Comparison of ENCODE assay signal across 21 mouse cellular contexts in genomic region chr4:108631616-108632015, GRCm38 (mm10).
"Had no signal": no experiment of that assay in that cellular context is flagged by ENCODE, and none has a peak within 500 bp of the region (broad histone marks: within the 10 kb centered on the region; RNA-seq: fewer than 3 reads in every experiment).

No protein-coding gene starts in this region.

- H3K4me1 ChIP-seq: limb, embryonic 10.5 days; limb, embryonic 13.5 days; liver, embryonic 12.5 days; liver, embryonic 15.5 days; lung, embryonic 15.5 days; megakaryocyte, embryonic 14.5 days; neural tube, embryonic 12.5 days; neural tube, embryonic 15.5 days had no signal

- DNase-seq: kidney, adult 9 months; kidney, postnatal 14 days; kidney, postnatal 4 days; liver; lung, adult 18-20 months; lung, postnatal 10 days; lung, postnatal 36 days; midbrain, embryonic 14.5 days; right cerebral cortex, postnatal 25 days; thymus, adult 2 months; thymus, postnatal 14 days; thymus, postnatal 4 days had no signal

- ATAC-seq: liver, embryonic 12.5 days had no signal

- H3K4me2 ChIP-seq: limb, embryonic 13.5 days; liver, embryonic 12.5 days; liver, embryonic 15.5 days; lung, embryonic 15.5 days; neural tube, embryonic 12.5 days; neural tube, embryonic 15.5 days had no signal

- H3K9ac ChIP-seq: limb, embryonic 13.5 days; liver, embryonic 12.5 days; liver, embryonic 15.5 days; lung, embryonic 15.5 days; neural tube, embryonic 12.5 days; neural tube, embryonic 15.5 days had no signal

- H3K27ac ChIP-seq: limb, embryonic 10.5 days; limb, embryonic 13.5 days; liver, embryonic 12.5 days; liver, embryonic 15.5 days; lung, embryonic 15.5 days; midbrain, embryonic 10.5 days; neural tube, embryonic 12.5 days; neural tube, embryonic 15.5 days had no signal

- H3K27me3 ChIP-seq: limb, embryonic 13.5 days; liver, embryonic 12.5 days; liver, embryonic 15.5 days; lung, embryonic 15.5 days; megakaryocyte, embryonic 14.5 days; neural tube, embryonic 12.5 days; neural tube, embryonic 15.5 days had no signal

- H3K4me3 ChIP-seq: limb, embryonic 10.5 days; limb, embryonic 13.5 days; liver, embryonic 12.5 days; liver, embryonic 15.5 days; lung, embryonic 15.5 days; megakaryocyte, embryonic 14.5 days; midbrain, embryonic 10.5 days; neural tube, embryonic 12.5 days; neural tube, embryonic 15.5 days had no signal

- H3K9me3 ChIP-seq: limb, embryonic 10.5 days; limb, embryonic 13.5 days; liver, embryonic 12.5 days; liver, embryonic 15.5 days; lung, embryonic 15.5 days; megakaryocyte, embryonic 14.5 days; midbrain, embryonic 10.5 days; neural tube, embryonic 12.5 days; neural tube, embryonic 15.5 days had no signal
